Mouse (Mus musculus) heart, embryonic 15.5 days (tissue): ENCODE data around the gene Tmem254b. TPM values are rescaled to one million over a fixed set of nuclear protein-coding genes. Genes with fewer than 3 reads are reported as not detected.
"Not testable (repeated sequence)": the region's sequence is repeated elsewhere in the genome, so short reads cannot be mapped to it uniquely, and the experiment has no call there.

Experiments
- ATAC-seq: fragments of 200-750 bp; cut with Nextera tagmentation; replicated peaks from 2 replicates; pipeline ENCODE4 v1.8.0; 2017; ENCODE audit warnings: low read depth, moderate TSS enrichment; ENCODE audit not compliant: insufficient number of reproducible peaks, insufficient read depth, low FRiP score
- H3K27ac ChIP-seq: fragments of 300-500 bp; sonication (generic); 2 replicates; pipeline ENCODE4 v1.5.1; 2015; ENCODE audit warnings: mild to moderate bottlenecking, inconsistent platforms
- H3K27me3 ChIP-seq: fragments of 300-500 bp; sonication (generic); 2 replicates; pipeline ENCODE4 v1.6.1; 2015; ENCODE audit warnings: inconsistent platforms
- H3K36me3 ChIP-seq: fragments of 300-500 bp; sonication (generic); 2 replicates; pipeline ENCODE4 v1.6.1; 2015; ENCODE audit warnings: mild to moderate bottlenecking, inconsistent platforms
- H3K4me1 ChIP-seq: fragments of 300-500 bp; sonication (generic); replicated peaks from 2 replicates; pipeline ENCODE4 v1.6.1; 2015; ENCODE audit warnings: inconsistent platforms
- H3K4me2 ChIP-seq: fragments of 300-500 bp; sonication (generic); 2 replicates; pipeline ENCODE4 v1.6.1; 2015; ENCODE audit warnings: inconsistent platforms, mild to moderate bottlenecking, moderate library complexity
- H3K4me3 ChIP-seq: fragments of 300-500 bp; sonication (generic); 2 replicates; pipeline ENCODE4 v1.5.1; 2015; ENCODE audit warnings: mild to moderate bottlenecking, inconsistent platforms
- H3K9ac ChIP-seq: fragments of 300-500 bp; sonication (generic); 2 replicates; pipeline ENCODE4 v1.6.1; 2015; ENCODE audit warnings: mild to moderate bottlenecking, inconsistent platforms
- H3K9me3 ChIP-seq: fragments of 300-500 bp; sonication (generic); replicated peaks from 2 replicates; pipeline ENCODE4 v1.6.1; 2016; ENCODE audit warnings: inconsistent platforms
- WGBS: fragments of 180-500 bp; shearing (Covaris S2); methylation state at CpG from one replicate; pipeline ENCODE4 v1.1.7; 2015; ENCODE audit warnings: mixed read lengths; 5-methylcytosine and 5-hydroxymethylcytosine counted together
- polyA plus RNA-seq: library from polyadenylated mRNA; unstranded; fragments of >200 nt; fragmentation: Nextera tagmentation; extraction: Ambion mirVana; gene quantifications from 2 replicates; pipeline ENCODE4 v1.2.1, GENCODE M21; 2015

Tmem254b gene
- polyA plus RNA-seq, 1 experiment from 2014 or later = 20.9 TPM

DNA sequence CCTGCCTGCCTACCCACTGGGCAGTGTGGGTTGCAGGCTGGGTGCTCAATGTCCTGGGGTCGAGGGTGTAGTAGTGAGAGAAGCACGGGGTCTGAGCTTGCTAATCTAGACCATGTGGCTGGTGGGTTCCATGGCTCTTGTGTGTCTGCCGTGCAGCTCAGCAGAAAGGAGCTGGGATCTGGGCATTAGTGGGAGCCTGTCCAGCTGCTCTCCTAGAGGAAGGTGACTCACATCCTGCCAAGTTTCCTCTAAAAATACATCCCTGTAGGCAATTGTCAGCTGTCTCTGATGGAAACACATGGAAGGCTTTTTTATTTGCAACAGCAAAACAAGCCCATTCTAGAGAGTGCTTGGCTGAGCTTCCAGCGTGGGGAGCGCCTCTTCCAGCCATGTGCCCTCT is 44.4 kb downstream of the Tmem254b start:
- H3K36me3 ChIP-seq, H3K27ac ChIP-seq, H3K9ac ChIP-seq, H3K4me2 ChIP-seq, H3K4me3 ChIP-seq, H3K9me3 ChIP-seq, H3K4me1 ChIP-seq, H3K27me3 ChIP-seq: not testable (repeated sequence)
- WGBS = no CpG with 5 or more reads among the region's 5 CpGs
- ATAC-seq = 0 out of 2 replicates have a peak, but pooled peaks have one; percentile 22

DNA sequence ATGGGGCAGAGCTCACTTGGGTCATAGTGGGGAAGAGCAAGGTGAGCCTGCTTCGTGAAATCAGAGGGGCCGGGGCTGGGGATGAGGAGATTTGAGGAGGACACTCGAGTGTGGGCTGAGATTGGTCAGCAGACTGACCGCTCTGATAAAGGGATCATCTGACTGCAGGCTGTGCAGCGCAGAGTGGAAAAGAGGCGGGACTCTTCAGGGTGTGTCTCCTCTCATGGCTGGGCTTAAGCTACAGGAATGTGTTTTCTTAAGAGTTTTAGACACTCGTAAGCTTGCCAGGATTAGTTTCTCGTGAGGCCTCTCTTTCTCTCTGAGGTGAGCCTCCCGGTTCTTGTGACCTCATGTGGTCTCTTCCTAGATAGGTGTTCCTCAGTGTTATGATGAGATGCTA is 45.7 kb downstream of the Tmem254b start:
- H3K27ac ChIP-seq, H3K9ac ChIP-seq, H3K27me3 ChIP-seq, H3K36me3 ChIP-seq, ATAC-seq, H3K4me3 ChIP-seq, H3K4me2 ChIP-seq, H3K4me1 ChIP-seq, H3K9me3 ChIP-seq: not testable (repeated sequence)
- WGBS = no CpG with 5 or more reads among the region's 9 CpGs

DNA sequence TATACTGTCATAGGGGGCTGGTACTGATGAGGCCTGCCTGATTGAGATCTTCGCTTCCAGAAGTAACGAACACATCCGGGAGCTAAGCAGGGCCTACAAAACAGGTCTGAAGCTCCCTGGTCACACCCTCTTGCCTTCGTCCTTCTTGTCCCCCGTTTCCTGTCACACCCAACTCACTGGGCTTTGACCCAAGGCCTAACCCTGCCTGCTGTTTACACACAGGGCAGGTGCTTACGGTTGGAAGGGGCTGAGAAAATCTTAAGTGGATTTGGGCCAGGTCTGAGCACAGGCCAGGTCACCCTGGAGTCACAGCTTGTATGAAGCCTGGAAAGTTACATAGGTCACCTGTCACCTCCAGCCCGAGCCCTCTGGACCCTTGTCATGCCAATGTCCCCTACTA is 50.8 kb downstream of the Tmem254b start:
- WGBS = no CpG with 5 or more reads among the region's 7 CpGs
- not testable (repeated sequence) for H3K9me3 ChIP-seq, H3K4me1 ChIP-seq, H3K9ac ChIP-seq, H3K27ac ChIP-seq, ATAC-seq, H3K4me3 ChIP-seq, H3K36me3 ChIP-seq, H3K4me2 ChIP-seq, H3K27me3 ChIP-seq

Other genes starting within 250 kb of the Tmem254b start
- gene Duxbl1, start 228.5 kb downstream of the Tmem254b start, polyA plus RNA-seq = 0.43 and 0.82 TPM in 2 replicates
- gene Gm9780, start 164.3 kb downstream of the Tmem254b start, polyA plus RNA-seq = 17.0 and 23.9 TPM in 2 replicates
- gene Tmem254c, start 139.7 kb downstream of the Tmem254b start, polyA plus RNA-seq = 15.8 and 21.7 TPM in 2 replicates
- not detected in 2 replicates for gene Cphx2, start 125.5 kb downstream of the Tmem254b start, polyA plus RNA-seq
- not detected in 2 replicates for gene Cphx3, start 124.7 kb downstream of the Tmem254b start, polyA plus RNA-seq
- gene Duxbl2, start 88.7 kb downstream of the Tmem254b start, polyA plus RNA-seq = 0.94 and 1.4 TPM in 2 replicates
- gene Plac9b, start 24.6 kb downstream of the Tmem254b start, polyA plus RNA-seq = 19.4 and 20.0 TPM in 2 replicates
- 0.20 and 0.57 TPM in 2 replicates for gene Duxbl3, start 50.9 kb upstream of the Tmem254b start, polyA plus RNA-seq